Mouse (Mus musculus) lung, postnatal 36 days (tissue): Measurements from ENCODE around the gene Rnase2b.
"Not testable (repeated sequence)": the region's sequence is repeated elsewhere in the genome, so short reads cannot be mapped to it uniquely, and the experiment has no call there.

ENCODE experiments used
- DNase-seq: peaks from one replicate; pipeline ENCODE4 v3.0.0; 2022; ENCODE audit warnings: mixed read lengths

Gene Rnase2b

GRCm38 (mm10) chr14:51156056-51156735 is 5.9 kb upstream of the Rnase2b start:
- no peak for DNase-seq

DNA sequence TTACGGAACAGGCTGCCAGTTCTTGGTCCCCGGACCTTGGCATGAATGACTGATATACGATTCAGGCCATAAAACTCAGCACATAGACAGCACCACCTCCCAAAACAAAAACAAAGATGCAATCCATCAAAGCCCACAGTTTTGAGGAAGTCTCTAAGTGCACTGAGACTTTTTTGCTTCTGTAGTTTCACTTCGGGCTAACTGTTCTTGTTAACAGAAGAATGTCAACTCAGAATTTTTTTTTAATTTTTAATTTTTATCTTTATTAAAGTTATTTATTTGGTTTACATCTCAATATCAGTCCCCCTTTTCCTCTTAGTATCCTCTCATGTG is 5.4 kb upstream of the Rnase2b start:
- DNase-seq: no peak

DNA sequence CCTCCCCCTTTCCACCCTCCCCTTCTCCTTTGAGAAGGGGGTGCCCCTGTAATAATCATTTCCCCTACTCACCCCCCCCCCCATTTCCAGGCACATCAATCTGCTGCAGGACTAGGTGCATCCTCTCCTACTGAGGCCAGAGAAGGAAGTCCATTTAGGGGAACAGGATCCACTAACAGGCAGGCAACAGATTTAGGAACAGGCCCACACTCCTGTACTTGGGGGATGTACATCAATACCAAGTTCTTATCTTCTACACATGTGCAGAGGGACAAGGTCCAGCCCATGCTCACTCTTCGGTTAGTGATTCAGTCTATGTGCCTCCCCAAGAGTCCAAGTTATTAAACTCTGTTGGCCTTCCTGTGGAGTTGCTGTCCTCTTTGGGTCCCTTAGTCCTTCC is 5.0 kb upstream of the Rnase2b start:
- no peak for DNase-seq

- not testable (repeated sequence) for DNase-seq
Measured at GRCm38 (mm10) chr14:51163323-51163722, 1.3 kb downstream of the Rnase2b start.

DNA sequence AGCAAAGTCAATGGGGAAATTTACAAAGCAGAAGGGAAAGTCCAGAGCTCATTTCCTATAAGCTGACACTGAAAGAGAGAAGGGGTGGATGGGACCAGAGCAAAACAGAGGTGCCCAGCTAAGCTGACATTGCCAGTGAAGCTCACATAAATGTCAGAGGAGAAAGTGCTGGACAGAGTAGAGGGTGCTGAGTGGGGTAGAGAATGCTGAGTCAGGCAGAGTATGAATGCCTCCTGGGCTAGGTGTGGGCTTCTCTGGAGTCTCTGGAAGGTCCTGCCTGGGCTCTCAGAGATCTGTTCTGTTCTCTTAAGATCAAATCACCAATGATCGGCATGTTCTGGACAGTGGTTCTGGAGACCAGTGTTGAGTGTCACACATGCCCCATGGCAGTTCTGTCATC is 3.4 kb downstream of the Rnase2b start:
- DNase-seq: no peak

DNA sequence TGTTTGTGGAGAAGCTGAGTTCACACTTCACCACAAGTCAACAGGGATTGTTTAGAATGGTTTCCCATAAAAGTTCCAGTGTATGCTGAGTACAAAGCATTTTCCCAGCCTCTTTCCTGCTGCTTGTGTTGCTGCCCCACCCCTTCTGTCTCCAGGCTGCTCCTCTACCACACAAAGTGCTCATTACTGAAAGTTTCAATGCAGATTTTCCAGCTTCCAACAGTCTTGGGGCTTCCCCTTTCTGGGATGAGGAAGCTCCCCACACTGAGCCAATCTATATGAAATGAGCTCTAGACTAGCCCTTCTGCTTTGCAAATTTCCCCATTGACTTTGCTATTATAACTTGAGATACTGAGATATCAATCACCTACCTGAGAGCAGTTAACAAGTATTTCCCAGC is 4.0 kb downstream of the Rnase2b start:
- no peak for DNase-seq

DNA sequence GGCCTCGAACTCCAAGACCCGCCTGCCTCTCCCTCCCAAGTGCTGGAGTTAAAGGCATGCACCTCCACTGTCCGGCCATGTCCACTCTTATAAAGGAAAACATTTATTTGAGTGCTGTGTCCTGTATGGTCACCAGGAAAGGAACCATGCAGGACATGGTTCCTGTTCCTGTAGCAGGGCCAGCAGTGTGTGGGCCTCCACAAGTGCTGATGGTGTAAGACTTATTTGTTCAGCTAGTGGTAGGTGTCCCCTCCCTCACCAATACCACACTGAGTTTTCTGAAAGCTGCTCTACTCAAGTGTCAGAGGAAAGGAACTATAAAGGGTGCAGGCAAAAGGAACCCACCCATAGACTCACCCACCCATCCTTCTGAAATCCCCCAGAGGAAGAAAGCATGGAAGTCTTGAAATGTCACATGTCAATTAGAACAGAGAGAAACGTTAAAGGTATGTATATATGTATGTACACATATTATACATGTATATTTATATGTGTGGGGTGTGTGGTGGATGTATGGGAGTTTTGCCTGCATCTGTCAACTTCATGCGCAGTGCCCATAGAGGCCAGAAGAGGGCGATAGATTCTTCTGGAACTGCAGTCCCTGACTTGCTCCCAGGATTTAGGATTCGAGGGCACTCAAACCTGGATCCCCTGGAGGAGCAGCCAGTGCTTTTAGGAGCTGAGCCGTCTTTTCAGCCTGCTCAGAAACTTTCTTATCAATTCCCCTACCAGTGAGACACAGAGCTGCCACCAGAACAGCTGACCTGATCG is 10.2 kb downstream of the Rnase2b start:
- DNase-seq: peak; percentile 55

DNA sequence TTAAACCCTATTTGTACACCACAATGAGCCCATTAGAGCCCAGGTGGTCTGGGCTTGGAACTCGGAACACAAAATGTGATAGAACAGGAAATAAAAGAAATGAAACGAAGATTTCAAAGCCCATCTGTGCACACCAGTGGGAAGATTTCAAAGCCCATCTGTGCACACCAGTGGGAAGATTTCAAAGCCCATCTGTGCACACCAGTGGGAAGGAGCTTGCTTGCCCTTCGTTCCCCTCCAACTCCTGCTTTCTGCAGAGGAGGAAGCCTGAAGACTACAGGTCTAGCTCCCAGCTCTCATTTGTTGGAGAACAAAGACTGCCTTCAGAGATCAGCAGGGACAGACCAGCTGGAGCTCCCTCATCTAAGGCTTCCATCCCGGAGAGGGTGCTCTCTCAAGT is 10.9 kb downstream of the Rnase2b start:
- DNase-seq: not testable (repeated sequence)

DNA sequence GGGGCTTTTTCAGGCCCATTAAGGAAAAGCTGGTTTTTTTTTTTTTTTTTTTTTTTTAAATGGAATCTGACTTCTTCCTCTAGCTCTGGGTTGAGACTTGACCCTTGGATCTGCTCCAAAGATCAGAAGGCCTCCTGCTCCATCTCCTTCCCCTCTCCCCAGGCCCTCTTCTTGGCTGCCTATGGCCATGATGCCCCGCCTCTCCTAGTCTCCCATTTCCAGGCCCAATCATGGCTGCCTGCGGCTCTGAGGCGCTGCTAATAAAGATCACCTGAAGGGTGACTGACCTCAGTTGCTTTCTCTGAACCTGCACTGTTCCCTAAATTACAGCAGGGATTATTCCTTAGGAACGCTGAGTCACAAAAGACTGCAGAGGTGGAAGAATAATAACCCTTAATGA is 11.8 kb downstream of the Rnase2b start:
- no peak for DNase-seq

DNA sequence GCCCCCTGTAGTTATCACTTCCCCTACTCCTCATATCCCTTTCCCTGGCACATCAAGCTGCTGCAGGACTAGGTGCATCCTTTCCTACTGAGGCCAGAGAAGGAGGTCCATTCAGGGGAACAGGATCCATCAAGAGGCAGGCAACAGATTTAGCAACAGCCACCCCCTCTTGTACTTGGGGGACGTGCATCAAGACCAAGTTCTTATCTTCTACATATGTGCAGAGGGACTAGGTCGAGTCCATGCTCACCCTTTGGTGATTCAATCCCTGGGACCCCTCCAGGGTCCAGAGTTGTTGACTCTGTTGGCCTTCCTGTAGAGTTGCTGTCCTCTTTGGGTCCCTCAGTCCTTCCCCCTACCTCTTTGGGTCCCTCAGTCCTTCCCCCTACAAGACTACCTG is 19.0 kb downstream of the Rnase2b start:
- DNase-seq: not testable (repeated sequence)

- peak; percentile 58 for DNase-seq
Measured at GRCm38 (mm10) chr14:51195681-51196080, 33.6 kb downstream of the Rnase2b start.

GRCm38 (mm10) chr14:51199098-51200023 is 37.3 kb downstream of the Rnase2b start, which contains the start of gene Ang2:
TSS of gene Ang2 (minus strand) at chr14:51199148.
- no peak for DNase-seq

DNA sequence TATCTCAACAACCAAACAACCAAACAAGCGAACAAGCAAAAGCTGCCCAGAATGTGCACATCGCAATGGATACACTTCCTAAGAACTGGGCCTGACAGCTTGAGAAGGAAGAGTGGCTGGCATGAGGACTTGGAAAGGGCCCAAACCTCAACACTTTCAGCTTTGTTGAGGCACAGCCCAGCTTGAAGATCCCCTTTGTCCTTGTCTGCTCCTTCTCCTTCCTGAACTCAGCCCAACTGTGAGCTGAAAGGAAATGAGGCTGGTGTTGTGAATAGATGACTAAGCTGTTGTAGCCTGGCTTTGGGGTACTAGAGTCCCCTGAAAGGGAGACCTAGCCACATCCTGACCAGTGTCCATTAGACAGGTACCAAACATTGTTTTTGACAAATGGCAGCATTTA is 38.0 kb downstream of the Rnase2b start:
- peak; percentile 14 for DNase-seq

GRCm38 (mm10) chr14:51200466-51200865 is 38.4 kb downstream of the Rnase2b start:
- no peak for DNase-seq

GRCm38 (mm10) chr14:51203115-51203514 is 41.1 kb downstream of the Rnase2b start, which contains the start of gene Ear14:
TSS of gene Ear14 (plus strand) at chr14:51203391.
- no peak for DNase-seq
